Mouse (Mus musculus) megakaryocyte-erythroid progenitor cell, adult 5-6 weeks (primary cell): ENCODE measurements around the gene Gm43064. TPM values are rescaled to one million over a fixed set of nuclear protein-coding genes. Genes with fewer than 3 reads are reported as not detected.

Experiments used
- ATAC-seq: replicated peaks from 2 replicates; pipeline ENCODE4 v1.8.0; 2016; ENCODE audit warnings: mild to moderate bottlenecking, inconsistent platforms; ENCODE audit not compliant: severe bottlenecking, poor library complexity, low FRiP score, low TSS enrichment
- total RNA-seq, 2 experiments: library from RNA; stranded (forward) in 1 of 2; stranded (reverse) in 1 of 2; fragments of 200-1000, 215-1000 nt in 1 of 2; fragments of >200 nt in 1 of 2; fragmentation: Nextera tagmentation in 1 of 2; gene quantifications; 2 replicates each; pipeline ENCODE4 v1.2.3; 2014 to 2017

The Gm43064 gene
- total RNA-seq, 2 experiments from 2014 or later, result not detected

GRCm38 (mm10) chr3:103850644-103851363, 41.4 kb downstream of the Gm43064 start:
- ATAC-seq, result no peak; the same call in 1 of the 2 replicates

GRCm38 (mm10) chr3:103851481-103851880, 42.1 kb downstream of the Gm43064 start:
- ATAC-seq, result no peak

- no peak for ATAC-seq
These were observed 42.5 kb downstream of the Gm43064 start for GRCm38 (mm10) chr3:103851882-103852281.

DNA sequence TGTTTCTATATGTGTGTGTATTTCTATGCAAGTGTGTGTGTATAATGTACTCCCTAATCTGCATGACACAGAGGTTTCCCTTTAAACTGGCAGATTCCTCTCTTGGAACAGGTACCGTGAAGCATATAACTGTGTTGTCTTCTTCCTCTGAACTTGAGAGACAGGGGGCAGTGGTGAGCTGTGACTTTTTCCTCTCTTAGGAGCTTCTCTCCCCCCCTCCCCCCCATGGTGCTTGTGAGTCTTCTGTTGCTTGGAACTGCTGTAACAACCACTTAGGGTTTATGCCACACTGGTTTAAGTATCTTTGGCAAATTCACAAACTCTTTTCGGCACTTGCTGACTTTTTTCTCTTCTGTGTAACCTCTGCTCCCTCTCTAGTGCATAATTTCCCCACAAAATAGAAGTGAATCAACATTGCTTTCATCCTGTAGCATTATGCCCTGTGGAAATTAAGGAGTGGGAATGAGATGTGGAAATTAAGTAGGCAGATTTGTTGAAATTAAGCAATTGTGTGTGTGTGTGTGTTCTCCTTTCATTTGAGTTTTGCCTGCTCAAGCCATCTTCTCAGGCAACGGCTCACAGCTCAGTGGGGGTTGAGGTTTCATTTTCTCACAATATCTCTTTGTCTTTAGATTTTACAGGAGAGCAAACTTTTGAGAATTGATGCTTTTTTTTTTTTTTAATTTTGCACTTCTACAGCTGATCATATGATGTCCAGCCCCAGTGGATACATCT, 43.4 kb downstream of the Gm43064 start:
- peak; percentile 86 for ATAC-seq

- ATAC-seq, result no peak
These were observed 44.4 kb downstream of the Gm43064 start for GRCm38 (mm10) chr3:103853804-103854203.

- no peak for ATAC-seq
These were observed 47.8 kb downstream of the Gm43064 start for GRCm38 (mm10) chr3:103857036-103857805.

- no peak for ATAC-seq
These were observed 48.7 kb downstream of the Gm43064 start for GRCm38 (mm10) chr3:103857977-103858563.

GRCm38 (mm10) chr3:103858881-103859801, 49.8 kb downstream of the Gm43064 start, which contains the start of gene Ptpn22:
Gene Ptpn22, plus strand, starts transcription at chr3:103859795.
- ATAC-seq, result peak; percentile 40

DNA sequence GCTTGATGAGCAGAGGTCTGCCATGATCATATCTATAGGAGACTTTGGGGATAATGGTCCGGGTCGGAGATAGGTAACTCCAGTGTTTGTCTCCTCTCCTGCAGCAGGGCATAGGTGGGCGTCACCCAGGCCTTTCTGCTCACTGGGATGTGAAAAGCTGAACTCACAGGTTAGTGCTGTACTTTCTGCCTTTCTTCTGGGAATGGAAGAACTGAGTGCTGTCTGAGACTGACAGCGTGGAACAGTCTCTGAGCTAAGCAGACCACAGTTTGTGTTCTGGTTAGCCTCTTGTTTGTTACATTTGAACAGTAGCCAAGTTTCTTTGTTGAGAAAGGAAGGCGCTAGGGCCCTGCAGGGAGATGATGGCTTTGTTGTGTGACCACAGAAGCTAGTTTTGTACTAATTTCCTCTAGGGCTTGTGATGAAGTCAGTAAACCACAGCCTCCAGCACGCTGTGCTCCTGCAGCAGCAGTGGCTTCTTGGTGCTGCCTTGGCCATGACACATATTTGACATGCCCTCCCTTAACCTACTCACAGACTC, 50.5 kb downstream of the Gm43064 start:
- ATAC-seq, result peak; percentile 75

GRCm38 (mm10) chr3:103862721-103863220, 53.4 kb downstream of the Gm43064 start:
- no peak for ATAC-seq

GRCm38 (mm10) chr3:103864200-103864599, 54.8 kb downstream of the Gm43064 start:
- ATAC-seq, result no peak

DNA sequence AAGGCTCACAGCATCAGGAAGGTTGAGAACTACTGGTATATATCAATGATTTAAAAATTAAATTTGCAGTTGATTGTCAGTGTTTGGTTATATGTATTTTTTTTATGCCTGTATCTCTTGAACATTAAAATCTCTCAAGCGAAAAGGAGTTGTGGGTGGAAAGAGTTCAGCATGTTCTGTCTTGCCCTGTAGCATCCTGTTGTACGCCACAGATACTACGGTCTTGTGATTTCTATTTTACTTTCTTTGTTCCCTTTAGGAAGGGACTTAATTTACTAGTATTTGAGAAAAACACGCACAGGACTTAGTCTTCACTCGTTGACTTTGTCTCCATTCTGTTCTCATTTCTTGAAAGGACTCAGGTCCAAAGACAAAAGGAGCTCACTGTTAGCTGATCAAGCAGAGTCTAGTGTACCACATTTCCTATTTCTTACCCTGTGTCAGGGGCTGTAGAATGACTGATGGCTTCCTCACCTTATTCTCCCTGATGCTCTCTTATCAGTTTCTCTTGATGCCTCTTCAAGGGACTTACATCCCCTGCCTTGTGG, 58.1 kb downstream of the Gm43064 start:
- no peak for ATAC-seq

GRCm38 (mm10) chr3:103868008-103868407, 58.6 kb downstream of the Gm43064 start:
- no peak for ATAC-seq

GRCm38 (mm10) chr3:103872663-103873098, 63.3 kb downstream of the Gm43064 start:
- no peak for ATAC-seq

- ATAC-seq, result no peak
These were observed 65.0 kb downstream of the Gm43064 start for GRCm38 (mm10) chr3:103874329-103874728.

DNA sequence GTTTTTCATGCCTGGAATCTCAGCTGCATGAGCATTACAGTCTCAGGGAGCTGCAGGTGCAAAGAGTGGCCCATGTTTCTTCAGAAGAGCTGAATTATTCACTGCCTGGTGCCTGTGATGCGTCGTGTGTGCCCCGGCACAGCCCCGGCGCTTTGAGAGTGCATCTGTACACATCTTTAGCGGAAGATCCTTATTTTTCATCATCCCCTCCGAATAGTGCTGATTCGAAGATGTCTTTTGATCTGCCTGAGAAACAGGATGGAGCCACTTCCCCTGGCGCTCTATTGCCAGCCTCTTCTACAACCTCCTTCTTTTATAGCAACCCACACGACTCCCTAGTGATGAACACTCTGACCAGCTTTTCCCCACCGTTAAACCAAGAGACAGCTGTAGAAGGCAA, 76.6 kb downstream of the Gm43064 start:
- ATAC-seq, result no peak

- ATAC-seq, result 0 out of 2 replicates have a peak, but pooled peaks have one; percentile 63
These were observed 78.2 kb downstream of the Gm43064 start for GRCm38 (mm10) chr3:103887581-103887980.
